Mouse (Mus musculus) CD4-positive naive resting alpha-beta T cell, adult 57 days (primary cell): ENCODE measurements around the gene H2-M10.5. TPM values are rescaled to one million over a fixed set of nuclear protein-coding genes. Genes with fewer than 3 reads are reported as not detected.

Experiments
- total RNA-seq: library from RNA; stranded (reverse); gene quantifications from one replicate; pipeline ENCODE4 v1.2.4, GENCODE M21; 2023

The H2-M10.5 gene
- total RNA-seq = not detected

DNA sequence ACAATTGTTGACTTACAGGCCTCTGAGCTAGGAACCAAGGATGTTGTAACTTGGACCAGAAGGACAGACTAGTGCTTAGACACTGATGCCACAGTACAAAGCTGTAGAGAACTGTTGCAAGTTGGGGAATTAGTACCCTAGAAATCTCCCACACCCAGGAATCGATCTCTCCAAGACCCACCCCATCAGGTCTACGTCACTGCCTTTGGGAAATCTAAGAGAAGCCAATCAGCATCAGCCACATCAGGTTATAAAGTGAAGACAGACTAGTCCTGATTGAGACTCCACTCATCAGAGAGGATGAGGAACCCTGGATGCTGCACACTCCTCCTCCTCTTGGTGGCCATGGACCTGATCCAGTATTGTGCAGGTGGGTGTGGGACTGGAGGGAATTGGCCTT lies at the start of gene H2-M10.5:
Gene H2-M10.5, plus strand, starts transcription at position 301 of the 400 bp plus-strand sequence.

DNA sequence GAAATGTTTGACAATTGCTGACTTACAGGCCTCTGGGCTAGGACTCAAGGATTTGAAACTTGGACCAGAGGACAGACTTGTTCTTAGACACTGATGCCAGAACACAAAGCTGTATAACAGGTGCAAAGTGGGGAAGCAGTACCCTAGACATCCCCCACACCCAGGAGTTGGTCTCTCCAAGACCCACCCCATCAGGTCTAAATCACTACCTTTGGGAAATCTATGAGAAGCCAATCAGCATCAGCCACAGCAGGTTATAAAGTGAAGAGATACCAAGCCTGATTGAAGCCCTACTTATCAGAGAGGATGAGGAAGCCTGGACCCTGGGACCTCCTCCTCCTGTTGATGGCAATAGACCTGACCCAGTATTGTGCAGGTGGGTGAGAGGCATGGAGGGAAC lies 39.2 kb downstream of the H2-M10.5 start, which contains the start of gene H2-M10.6:
Gene H2-M10.6, plus strand, starts transcription at position 301 of the 400 bp plus-strand sequence.

Other genes with a start within 250 kb of the H2-M10.5 start
- not detected for gene H2-M11, start 225.8 kb upstream of the H2-M10.5 start, total RNA-seq
- gene H2-M9, start 130.2 kb upstream of the H2-M10.5 start, total RNA-seq = not detected
- not detected for gene H2-M1, start 100.7 kb upstream of the H2-M10.5 start, total RNA-seq
- gene H2-M10.6, start 39.3 kb downstream of the H2-M10.5 start, total RNA-seq = not detected
- gene Trim26, start 64.2 kb downstream of the H2-M10.5 start, total RNA-seq = 112 TPM
- not detected for gene Trim15, start 94.3 kb downstream of the H2-M10.5 start, total RNA-seq
- gene Trim10, start 96.7 kb downstream of the H2-M10.5 start, total RNA-seq = 0.27 TPM
- not detected for gene Trim40, start 117.2 kb downstream of the H2-M10.5 start, total RNA-seq
- gene Trim31, start 125.2 kb downstream of the H2-M10.5 start, total RNA-seq = not detected
- gene Rnf39, start 170.0 kb downstream of the H2-M10.5 start, total RNA-seq = 1.2 TPM
- gene Ppp1r11, start 178.8 kb downstream of the H2-M10.5 start, total RNA-seq = 47.8 TPM
- 52.5 TPM for gene Znrd1, start 185.6 kb downstream of the H2-M10.5 start, total RNA-seq
- 1.4 TPM for gene Znrd1as, start 185.7 kb downstream of the H2-M10.5 start, total RNA-seq
- not detected for gene 2410137M14Rik, start 208.3 kb downstream of the H2-M10.5 start, total RNA-seq
- gene H2-M5, start 216.6 kb downstream of the H2-M10.5 start, total RNA-seq = not detected
- gene Zfp57, start 228.3 kb downstream of the H2-M10.5 start, total RNA-seq = not detected